Mouse (Mus musculus) urinary bladder, postnatal 36 days (tissue): ENCODE data around the gene Stpg3.

Source experiments
- DNase-seq, 2 experiments: peaks; one replicate each; pipeline ENCODE4 v3.0.0; 2022; ENCODE audit warnings: low spot score in 2 of 2, mixed read lengths in 1 of 2

The Stpg3 gene

GRCm38 (mm10) chr2:25236614-25237013 is 22.2 kb upstream of the Stpg3 start, which contains the start of gene Rnf224:
Gene Rnf224, minus strand, starts transcription at chr2:25236787.
- DNase-seq = no peak

- no peak for DNase-seq
Observed at GRCm38 (mm10) chr2:25234551-25235220, 20.2 kb upstream of the Stpg3 start.

- DNase-seq = no peak
Observed at GRCm38 (mm10) chr2:25234050-25234449, 19.6 kb upstream of the Stpg3 start, which contains the start of gene Slc34a3. Gene Slc34a3, minus strand, starts transcription at chr2:25234364.

GRCm38 (mm10) chr2:25233421-25233820 is 19.0 kb upstream of the Stpg3 start:
- no peak for DNase-seq

- no peak for DNase-seq
Observed at GRCm38 (mm10) chr2:25231038-25231437, 16.6 kb upstream of the Stpg3 start.

- no peak for DNase-seq
Observed at GRCm38 (mm10) chr2:25230581-25230980, 16.1 kb upstream of the Stpg3 start.

GRCm38 (mm10) chr2:25229582-25229981 is 15.1 kb upstream of the Stpg3 start:
- DNase-seq = no peak

GRCm38 (mm10) chr2:25228995-25229530 is 14.6 kb upstream of the Stpg3 start:
- DNase-seq = no peak

GRCm38 (mm10) chr2:25228431-25228889 is 14.0 kb upstream of the Stpg3 start:
- peak; percentile 87 to 88 for DNase-seq

GRCm38 (mm10) chr2:25227406-25227805 is 13.0 kb upstream of the Stpg3 start:
- no peak for DNase-seq

- no peak for DNase-seq
Observed at GRCm38 (mm10) chr2:25226864-25227263, 12.4 kb upstream of the Stpg3 start.

GRCm38 (mm10) chr2:25225811-25226379 is 11.5 kb upstream of the Stpg3 start:
- DNase-seq = no peak

- DNase-seq = peak; percentile 94 to 98
Observed at GRCm38 (mm10) chr2:25224766-25225752, 10.6 kb upstream of the Stpg3 start.

GRCm38 (mm10) chr2:25224492-25224765 is 10.0 kb upstream of the Stpg3 start, which contains the start of gene Tubb4b:
Gene Tubb4b, minus strand, starts transcription at chr2:25224702.
- no peak for DNase-seq

- DNase-seq = peak; percentile 82 to 87
Observed at GRCm38 (mm10) chr2:25223681-25224491, 9.4 kb upstream of the Stpg3 start.

GRCm38 (mm10) chr2:25221331-25221772 is 6.9 kb upstream of the Stpg3 start:
- DNase-seq = no peak

- no peak for DNase-seq
Observed at GRCm38 (mm10) chr2:25218445-25218844, 4.0 kb upstream of the Stpg3 start, which contains the start of gene Fam166a. Gene Fam166a, plus strand, starts transcription at chr2:25218745.

GRCm38 (mm10) chr2:25217666-25218065 is 3.2 kb upstream of the Stpg3 start:
- DNase-seq = no peak

GRCm38 (mm10) chr2:25213266-25213865 is 1.1 kb downstream of the Stpg3 start:
- no peak for DNase-seq

- DNase-seq = peak; percentile 89 to 92
Observed at GRCm38 (mm10) chr2:25211121-25211670, 3.2 kb downstream of the Stpg3 start, which contains the start of gene Nelfb. Gene Nelfb, minus strand, starts transcription at chr2:25211489.
